Mouse (Mus musculus) thymus, postnatal 0 days (tissue): ENCODE results near the gene Tescl. TPM values are rescaled to one million over a fixed set of nuclear protein-coding genes. Genes with fewer than 3 reads are reported as not detected.
A peak's percentile ranks its signal among the peaks of the same experiment; 100 is the strongest.

Experiments used
- DNase-seq: peaks from one replicate; pipeline ENCODE4 v3.0.0-alpha.2; 2015; ENCODE audit warnings: low spot score
- polyA plus RNA-seq: library from polyadenylated mRNA; unstranded; fragments of >200 nt; fragmentation: Nextera tagmentation; extraction: Ambion mirVana; gene quantifications from 2 replicates; pipeline ENCODE4 v1.2.1, GENCODE M21; 2015

The Tescl gene
- polyA plus RNA-seq, 1 experiment from 2014 or later: not detected

GRCm38 (mm10) chr7:24364827-24365226 lies 31.1 kb upstream of the Tescl start:
- peak; percentile 93 for DNase-seq

- peak; percentile 61 for DNase-seq
These were observed 29.5 kb upstream of the Tescl start for GRCm38 (mm10) chr7:24363228-24363627.

DNA sequence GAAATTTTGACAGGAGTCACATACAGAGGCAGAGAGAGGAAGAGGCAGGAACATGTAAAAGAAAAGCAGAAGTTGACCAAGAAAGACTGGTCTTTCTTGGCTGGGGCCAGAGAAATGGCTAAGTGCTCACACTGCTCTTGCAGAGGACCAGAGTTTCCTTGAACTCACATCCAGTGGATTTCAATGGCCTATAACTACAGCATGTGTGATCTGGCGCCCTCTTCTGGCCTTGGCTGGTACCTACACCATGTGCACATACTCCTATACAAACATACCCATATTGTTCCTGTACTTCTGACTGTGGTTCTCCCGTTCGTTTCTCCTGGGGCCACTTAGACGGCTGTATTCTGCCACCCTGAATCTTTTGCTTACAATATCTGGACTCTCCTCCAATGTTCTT lies 27.3 kb upstream of the Tescl start:
- no peak for DNase-seq

GRCm38 (mm10) chr7:24359269-24359668 lies 25.5 kb upstream of the Tescl start:
- peak; percentile 38 for DNase-seq

DNA sequence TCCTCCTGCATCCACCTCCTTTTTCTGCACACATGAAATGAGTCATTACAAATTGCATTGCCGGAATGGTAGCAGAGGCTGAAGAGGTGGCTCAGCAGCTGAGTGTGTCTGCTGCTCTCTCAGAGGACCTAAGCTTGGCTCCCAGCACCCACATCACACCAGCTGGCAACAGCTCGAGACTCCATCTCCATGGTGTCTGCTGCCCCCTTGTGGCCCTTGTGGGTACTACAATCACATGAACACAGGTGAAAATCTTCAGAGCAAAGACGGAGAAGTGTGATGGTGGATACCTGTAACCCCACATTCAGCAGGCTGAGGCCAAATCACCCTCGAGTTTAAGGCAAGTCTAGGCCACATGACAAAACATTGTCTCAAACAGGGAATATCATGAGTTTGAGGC lies 24.2 kb upstream of the Tescl start:
- peak; percentile 31 for DNase-seq

DNA sequence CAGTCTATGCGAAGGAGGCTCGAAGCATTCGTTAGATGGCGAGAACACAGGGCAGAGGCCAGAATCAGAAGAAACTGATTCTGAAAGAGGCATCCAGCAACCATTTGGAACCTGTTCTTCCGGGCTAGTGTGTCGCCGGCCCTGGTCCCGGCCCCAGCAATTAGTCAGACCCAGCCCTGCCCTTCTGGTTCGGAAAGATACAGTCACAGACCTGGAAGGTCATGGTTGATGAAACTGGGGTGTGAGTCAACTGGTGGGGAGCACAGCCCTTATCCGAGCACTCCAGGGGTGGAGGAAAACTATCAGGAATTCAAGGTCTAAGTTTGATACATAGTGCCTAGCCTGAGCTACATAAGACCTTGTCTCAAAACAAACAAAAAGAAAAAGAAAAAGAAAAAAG lies 22.3 kb upstream of the Tescl start:
- no peak for DNase-seq

GRCm38 (mm10) chr7:24355646-24356045 lies 21.9 kb upstream of the Tescl start:
- DNase-seq: no peak

GRCm38 (mm10) chr7:24348896-24349295 lies 15.2 kb upstream of the Tescl start, which contains the start of gene Lypd5:
Gene Lypd5, plus strand, starts transcription at chr7:24349196.
- no peak for DNase-seq

- DNase-seq: no peak
These were observed 12.7 kb upstream of the Tescl start for GRCm38 (mm10) chr7:24346444-24346843.

DNA sequence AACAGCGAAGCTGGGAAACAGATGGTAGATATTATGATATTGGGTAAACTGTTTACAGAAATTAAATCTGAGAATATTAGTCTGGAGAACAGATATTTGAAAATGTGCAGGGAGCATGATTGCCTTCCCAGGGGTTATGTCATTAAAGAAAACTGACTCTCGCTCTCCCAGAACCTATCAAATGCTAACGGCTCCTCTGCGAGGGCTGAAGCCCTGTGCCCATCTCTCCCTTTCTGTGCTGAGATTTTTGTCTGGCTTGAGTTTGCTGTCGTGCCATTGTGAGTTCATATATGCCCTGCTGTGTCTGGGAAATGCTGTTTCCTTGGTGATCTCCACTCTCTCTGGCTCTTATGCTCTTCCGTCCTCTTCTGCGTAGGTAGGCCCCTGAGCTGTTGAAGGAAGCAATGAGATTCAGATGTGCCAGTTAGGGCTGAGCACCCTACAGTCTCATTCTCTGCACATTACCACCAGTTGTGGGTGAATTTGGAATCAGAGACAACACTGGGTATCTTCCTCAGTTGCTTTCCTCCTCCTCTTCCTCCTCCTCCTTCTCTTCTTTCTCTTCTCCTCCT lies 10.1 kb upstream of the Tescl start:
- DNase-seq: no peak

- DNase-seq: no peak
These were observed 4.5 kb upstream of the Tescl start for GRCm38 (mm10) chr7:24338241-24338640.

- peak; percentile 77 for DNase-seq
These were observed 2.1 kb upstream of the Tescl start for GRCm38 (mm10) chr7:24335699-24336309.

GRCm38 (mm10) chr7:24327281-24327975 lies 6.3 kb downstream of the Tescl start:
- DNase-seq: no peak

DNA sequence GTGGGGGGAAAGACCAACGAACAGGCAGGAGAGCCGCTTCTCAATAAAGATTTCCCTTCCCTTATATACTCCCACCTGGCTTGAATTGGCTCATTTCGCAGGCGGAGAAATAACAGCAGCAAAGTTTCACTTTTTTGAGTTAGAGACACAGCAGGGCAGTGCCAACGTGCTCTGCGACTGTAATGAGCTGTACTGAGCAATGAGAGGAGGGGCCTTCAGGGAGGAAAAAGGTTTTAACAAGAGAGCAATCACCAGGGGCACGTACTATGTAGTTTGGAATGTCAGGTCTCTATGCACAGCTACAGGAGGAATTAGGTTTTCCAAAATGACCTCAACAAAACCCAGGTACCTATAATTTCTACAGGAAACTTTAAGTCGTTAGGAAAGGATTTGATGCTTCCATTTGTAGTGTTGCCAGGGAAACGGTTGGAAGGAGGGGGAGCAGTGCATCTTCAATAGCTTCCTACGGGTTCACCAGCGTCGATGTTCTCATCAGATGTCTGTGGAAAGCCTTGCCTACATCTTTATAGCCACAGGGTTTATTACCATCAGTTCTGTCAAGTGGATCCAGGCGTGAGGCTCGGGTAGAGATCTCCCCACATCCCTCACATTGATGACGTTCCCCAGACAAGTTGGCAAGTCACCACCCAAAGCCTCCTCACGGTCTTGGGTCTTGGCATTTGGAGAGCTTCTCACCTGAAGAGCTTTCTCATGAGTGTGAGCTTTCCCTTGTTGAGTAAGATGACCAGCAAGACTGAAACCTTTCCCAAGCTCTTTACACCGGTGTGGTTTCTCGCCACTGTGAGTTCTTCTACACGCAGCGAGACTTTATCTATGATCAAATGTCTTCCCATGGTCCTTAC lies 7.2 kb downstream of the Tescl start:
- DNase-seq: no peak

GRCm38 (mm10) chr7:24325675-24326128 lies 8.0 kb downstream of the Tescl start:
- DNase-seq: no peak

DNA sequence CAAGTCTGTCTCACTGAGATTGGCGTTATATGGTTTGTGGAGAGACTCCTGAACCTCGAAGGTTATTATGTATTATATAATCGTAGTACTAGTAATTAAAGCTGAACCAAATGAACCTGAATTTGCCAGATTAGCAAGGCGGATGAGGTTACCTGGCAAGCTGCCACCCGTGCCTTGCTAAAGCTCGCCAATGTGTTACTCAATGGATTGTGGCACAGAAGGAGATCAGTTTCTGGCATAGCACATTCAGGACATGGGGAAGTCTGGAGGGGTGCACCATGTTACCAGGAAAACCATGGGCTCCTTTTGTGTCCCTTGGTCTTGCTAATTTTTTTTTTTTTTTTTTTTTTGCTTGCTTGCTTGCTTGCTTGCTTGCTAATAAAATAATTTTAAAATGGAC lies 8.5 kb downstream of the Tescl start:
- DNase-seq: no peak

GRCm38 (mm10) chr7:24322593-24322992 lies 11.1 kb downstream of the Tescl start:
- no peak for DNase-seq

GRCm38 (mm10) chr7:24318942-24319341 lies 14.8 kb downstream of the Tescl start:
- DNase-seq: no peak

- peak; percentile 95 for DNase-seq
These were observed 17.1 kb downstream of the Tescl start, which contains the start of gene Zfp94 for GRCm38 (mm10) chr7:24316567-24317092. Gene Zfp94, minus strand, starts transcription at chr7:24316666.

DNA sequence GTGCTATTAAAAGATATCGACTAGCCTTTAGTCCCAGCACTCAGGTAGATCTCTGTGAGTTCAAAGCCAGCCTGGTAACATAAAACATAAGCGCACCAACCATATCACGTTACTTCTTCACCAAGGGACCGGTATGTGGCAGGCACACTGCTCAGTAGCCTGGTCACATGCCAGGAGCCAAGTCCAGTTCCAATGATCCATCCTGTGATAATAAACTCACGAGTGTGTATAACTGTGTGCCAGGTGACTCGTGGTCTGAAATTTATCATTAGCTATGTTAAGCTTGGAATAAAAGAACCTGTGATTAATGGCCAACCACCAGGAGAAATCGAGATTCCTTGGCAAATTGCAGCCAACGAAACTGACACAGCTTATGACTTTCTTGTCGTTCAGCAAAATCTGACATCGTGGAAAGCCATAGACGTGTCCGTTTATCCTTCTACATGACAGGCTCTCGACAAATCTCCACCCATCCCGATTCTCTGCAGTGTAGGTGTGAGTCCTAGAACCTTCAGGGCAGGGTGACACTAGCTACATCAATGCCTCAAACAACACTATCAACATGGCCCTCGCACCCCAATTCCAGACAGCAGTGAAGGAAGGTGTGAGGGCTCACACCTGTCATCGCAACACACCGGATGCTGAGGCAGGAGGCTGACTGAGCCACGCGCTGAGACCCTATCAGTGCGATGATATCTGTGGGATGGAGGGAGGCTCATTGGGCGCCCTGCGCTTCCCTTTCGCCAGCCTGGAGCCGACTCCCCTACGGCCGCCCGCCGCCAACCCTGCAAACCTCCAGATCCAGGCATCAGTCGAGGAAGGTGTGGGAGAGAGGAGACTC lies 17.8 kb downstream of the Tescl start:
- DNase-seq: no peak
